Mouse (Mus musculus) thymus, postnatal 14 days (tissue): Measurements from ENCODE around the gene Gas7.
A peak's percentile ranks its signal among the peaks of the same experiment; 100 is the strongest.

ENCODE experiments used
- DNase-seq: peaks from one replicate; pipeline ENCODE4 v3.0.0; 2021

The Gas7 gene

GRCm38 (mm10) chr11:67454874-67455526 is at the start of gene Gas7:
Gas7 (plus strand) TSS chr11:67455437.
- peak; percentile 9 for DNase-seq

DNA sequence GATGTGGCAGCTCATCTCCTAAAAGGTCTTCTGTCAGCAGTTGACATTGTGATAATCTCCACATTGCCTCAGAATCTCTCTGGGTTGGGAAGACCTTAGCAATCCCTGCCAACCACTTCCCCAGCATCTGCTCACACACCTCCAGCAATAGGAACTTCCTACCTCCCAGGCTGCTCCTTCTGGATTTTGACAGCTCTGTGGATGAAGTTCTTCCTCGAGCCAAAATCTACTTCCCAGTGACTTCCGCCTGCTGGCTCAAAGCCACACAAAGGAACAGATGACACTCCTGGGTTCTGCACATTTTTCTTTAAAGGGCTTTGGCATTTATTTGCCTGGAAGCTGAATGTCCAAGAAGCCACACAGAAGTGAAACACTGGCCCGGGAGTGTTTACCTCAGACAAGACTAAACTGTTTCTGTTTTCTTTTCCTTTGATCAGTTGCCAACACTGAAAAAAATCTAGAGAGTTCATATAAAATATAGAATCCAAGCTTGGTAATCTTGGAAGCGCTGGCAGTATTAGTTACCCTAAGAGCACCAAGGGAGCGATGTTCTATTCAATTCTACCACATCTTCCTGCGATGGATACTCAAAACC is 40.8 kb upstream of the Gas7 start:
- no peak for DNase-seq

- no peak for DNase-seq
Measured at GRCm38 (mm10) chr11:67423575-67423974, 31.7 kb upstream of the Gas7 start.

GRCm38 (mm10) chr11:67428196-67428595 is 27.0 kb upstream of the Gas7 start:
- peak; percentile 8 for DNase-seq

GRCm38 (mm10) chr11:67429836-67430235 is 25.4 kb upstream of the Gas7 start:
- DNase-seq = no peak

GRCm38 (mm10) chr11:67431116-67431645 is 24.1 kb upstream of the Gas7 start:
- no peak for DNase-seq

DNA sequence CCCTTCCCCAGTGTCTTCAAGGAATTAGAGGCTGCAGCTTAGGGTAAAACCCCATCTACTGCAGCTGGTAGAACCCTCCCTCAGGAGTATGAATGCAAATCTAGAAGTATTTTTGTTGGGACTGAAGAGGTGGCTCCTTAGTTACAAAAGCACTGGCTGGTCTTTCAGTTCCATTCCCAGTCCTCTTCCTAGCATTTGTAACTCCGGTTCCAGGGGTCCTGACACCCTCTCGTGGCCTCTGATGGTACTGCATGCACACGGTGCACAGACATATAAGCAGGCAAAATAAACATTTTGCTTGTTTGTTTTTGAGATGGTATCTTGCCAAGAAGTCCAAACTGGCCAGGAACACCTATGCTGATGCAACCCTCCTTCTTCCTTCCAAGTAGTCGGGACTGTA is 23.4 kb upstream of the Gas7 start:
- no peak for DNase-seq

DNA sequence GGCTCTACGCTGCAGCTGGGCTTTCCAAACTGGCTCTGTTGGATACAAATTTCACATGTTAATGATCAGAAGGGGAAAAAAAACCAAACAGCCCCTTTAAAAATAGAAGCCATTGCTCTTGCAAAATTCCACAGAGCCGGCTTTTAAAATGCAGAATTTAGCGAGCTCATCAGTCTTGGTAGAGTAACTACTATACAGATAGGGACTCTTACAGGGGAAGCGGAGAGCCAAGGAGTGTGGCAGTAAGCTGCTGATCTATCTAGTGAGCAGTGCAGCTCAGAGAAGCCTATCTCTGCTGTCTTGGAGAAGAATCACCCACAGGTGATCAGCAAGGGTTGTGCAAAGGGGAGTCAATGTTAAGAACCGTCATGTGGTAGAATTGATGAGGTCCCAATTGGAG is 21.5 kb upstream of the Gas7 start:
- DNase-seq = no peak

GRCm38 (mm10) chr11:67438746-67439145 is 16.5 kb upstream of the Gas7 start:
- no peak for DNase-seq

- DNase-seq = no peak
Measured at GRCm38 (mm10) chr11:67445058-67445825, 10.0 kb upstream of the Gas7 start.

GRCm38 (mm10) chr11:67451525-67451924 is 3.7 kb upstream of the Gas7 start:
- no peak for DNase-seq

DNA sequence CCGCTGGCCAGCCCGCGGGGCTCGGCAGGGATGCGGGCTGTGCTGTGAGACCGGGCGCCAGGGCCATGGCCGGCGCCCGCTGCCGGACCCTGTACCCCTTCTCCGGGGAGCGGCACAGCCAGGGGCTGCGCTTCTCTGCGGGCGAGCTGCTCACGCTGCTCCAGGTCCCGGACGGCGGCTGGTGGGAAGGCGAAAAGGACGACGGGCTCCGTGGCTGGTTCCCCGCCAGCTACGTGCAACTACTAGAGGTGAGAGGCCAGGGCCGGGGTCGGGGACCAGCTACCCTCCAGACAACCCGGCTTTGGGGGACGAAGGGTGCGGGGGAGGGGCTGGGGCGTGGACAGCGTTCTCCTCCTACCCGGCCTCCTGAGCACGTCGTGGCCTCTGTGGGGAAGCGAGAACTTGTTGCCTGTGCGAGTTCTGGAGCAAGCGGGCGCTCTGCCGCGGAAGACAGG is 317 bp downstream of the Gas7 start:
- no peak for DNase-seq

GRCm38 (mm10) chr11:67456029-67456428 is 792 bp downstream of the Gas7 start:
- DNase-seq = no peak

GRCm38 (mm10) chr11:67458171-67458570 is 2.9 kb downstream of the Gas7 start:
- no peak for DNase-seq

DNA sequence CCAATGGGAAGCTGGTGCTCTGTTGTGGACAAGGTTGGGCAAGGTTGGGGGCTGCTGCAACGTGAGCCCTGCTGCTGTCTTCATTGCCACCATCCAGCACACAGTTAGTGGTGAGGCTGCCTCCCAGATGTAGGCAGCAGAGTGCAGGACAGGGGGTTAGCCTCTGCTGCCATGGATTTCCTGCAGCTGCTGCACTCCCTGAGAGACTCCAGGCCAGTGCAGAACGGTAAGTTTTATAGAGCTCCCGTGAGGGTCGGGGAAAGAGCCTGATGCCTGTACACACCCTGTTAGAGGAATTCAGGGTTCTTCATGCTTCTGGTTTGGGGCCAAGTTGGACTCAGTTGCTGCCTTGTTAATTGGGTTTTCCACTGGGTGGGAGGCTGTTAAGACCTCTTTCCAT is 11.9 kb downstream of the Gas7 start:
- DNase-seq = no peak

DNA sequence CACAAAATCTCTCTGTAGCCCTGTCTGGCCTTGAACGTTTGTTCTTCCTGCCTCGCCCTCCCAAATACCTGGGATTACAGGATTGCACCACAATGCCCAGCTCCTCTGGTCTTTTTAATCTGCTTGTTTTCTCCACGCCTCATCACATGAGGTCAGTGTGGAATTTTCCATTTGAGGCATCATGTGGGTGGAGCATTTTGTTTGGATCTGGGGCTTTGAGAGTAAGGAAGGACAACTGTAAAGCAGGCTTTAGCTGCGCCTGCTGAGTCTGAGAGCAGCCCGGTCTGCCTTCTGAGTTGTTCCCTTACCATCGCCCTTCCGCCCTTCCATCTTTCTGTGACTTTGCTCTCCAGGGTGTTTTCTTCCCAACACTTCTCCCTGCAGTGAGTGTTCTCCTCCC is 13.6 kb downstream of the Gas7 start:
- no peak for DNase-seq

GRCm38 (mm10) chr11:67474590-67474989 is 19.4 kb downstream of the Gas7 start:
- no peak for DNase-seq

DNA sequence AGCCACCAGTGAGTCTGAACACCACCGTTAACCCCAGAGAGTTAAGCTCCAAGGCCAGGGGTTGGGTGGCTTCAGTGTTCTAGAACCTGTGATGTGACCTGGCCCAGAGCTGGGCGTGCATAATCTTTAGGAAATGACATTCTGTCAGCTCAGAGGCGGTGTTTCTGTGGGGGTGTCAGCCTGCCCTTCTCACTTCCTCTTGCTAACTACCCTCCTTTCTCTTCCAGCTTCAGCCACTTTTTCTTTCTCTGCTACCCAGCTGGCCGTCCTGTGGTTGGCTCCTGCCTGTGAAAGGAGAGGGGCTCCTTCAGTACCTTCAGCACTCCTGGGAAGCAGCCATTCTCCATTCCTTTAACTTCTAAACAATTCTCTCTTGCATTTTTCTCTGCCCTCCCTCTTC is 24.3 kb downstream of the Gas7 start:
- DNase-seq = no peak

DNA sequence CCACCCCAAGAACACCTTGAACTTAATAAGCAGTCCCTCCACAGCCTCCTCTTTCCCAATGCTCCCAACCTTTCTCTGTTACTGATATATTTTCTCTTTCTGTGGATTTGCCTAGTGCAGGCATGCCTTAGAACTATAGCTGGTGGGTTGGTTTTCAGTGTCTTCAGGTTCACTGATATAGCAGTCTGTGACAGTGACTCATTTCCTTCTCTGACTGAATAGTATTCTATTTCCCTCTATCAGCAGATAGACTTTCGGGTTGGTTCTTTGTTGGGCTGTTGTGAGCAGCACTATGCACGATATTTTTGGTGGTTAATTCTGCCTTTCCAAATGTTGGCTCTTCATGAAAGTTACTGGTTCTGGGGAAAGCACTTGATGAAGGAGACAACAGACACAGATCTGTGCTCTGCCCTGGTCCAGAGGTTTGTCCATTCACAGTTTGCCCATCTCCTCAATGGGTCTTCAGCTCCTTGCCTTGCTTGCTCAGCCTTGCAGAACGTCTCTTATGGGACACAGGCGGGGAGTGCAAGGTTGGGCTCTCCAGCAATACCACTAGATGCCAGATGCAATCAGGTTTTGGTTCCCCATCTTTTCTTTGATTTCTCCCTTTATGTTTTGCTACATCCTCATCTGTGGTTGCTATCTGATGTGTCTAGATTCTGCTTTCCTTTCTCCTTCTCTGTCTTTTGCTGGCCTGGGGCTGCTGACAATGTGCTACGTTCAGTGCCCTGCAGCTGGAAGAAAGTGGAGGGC is 25.1 kb downstream of the Gas7 start:
- no peak for DNase-seq

- DNase-seq = no peak
Measured at GRCm38 (mm10) chr11:67481691-67482090, 26.5 kb downstream of the Gas7 start.

DNA sequence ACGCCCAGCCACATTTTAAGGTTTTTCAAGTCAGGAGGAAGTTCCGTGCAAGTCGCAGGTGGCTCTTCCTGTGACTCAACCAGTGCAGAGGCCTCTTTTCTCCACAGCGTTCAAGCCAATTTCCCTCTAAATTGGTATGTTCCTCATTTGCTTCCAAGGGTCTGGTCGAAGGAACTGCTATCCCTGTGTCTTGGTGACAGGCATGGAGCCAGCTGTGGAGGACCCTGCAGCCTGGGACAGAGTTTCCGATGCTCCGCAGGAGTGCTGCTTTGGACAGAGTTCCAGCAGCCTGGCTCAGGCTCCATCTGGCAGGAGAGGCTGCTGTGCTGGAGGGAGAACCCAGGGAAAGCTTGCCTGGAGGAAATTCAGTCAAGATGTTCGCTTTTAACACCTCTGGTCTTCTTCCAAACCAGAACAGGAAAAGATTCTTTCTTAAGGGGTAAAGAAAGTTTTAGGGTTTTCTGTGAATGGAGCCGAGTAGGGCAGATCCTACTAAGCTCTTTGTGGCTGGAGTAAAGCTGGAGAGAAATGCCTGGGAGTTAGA is 27.1 kb downstream of the Gas7 start:
- DNase-seq = no peak

- no peak for DNase-seq
Measured at GRCm38 (mm10) chr11:67488156-67488555, 32.9 kb downstream of the Gas7 start.

GRCm38 (mm10) chr11:67489647-67490175 is 34.5 kb downstream of the Gas7 start:
- no peak for DNase-seq
